Mouse (Mus musculus) MEL (cell line): ENCODE data around the gene Zfp276.

Source experiments
- CTCF ChIP-seq, 3 experiments: IDR thresholded peaks in 2 of 3; conservative IDR thresholded peaks in 1 of 3; 2 replicates each; pipeline ENCODE4 v1.5.1; 2011 to 2012; ENCODE audit warnings: low read length in 3 of 3, low read depth in 2 of 3, mild to moderate bottlenecking in 2 of 3, improper control_type of control experiment in 1 of 3, inconsistent platforms in 1 of 3, mixed read lengths in 1 of 3, moderate library complexity in 1 of 3; ENCODE audit not compliant: control insufficient read depth in 1 of 3, insufficient read depth in 1 of 3, poor library complexity in 1 of 3, severe bottlenecking in 1 of 3
- HCFC1 ChIP-seq: IDR thresholded peaks from 2 replicates; pipeline ENCODE4 v1.6.1; 2012; ENCODE audit warnings: low read depth, mild to moderate bottlenecking, inconsistent platforms, low read length, improper control_type of control experiment, moderate library complexity
- MAX ChIP-seq: IDR thresholded peaks from 2 replicates; pipeline ENCODE4 v1.6.1; 2011; ENCODE audit warnings: low read length, improper control_type of control experiment
- MYC ChIP-seq: IDR thresholded peaks from 2 replicates; pipeline ENCODE4 v1.6.1; 2011; ENCODE audit warnings: low read depth, mild to moderate bottlenecking, low read length, improper control_type of control experiment, moderate library complexity
- POLR2A ChIP-seq, 2 experiments: IDR thresholded peaks; 2 replicates each; pipeline ENCODE4 v1.6.1; 2011 to 2012; ENCODE audit warnings: low read length in 2 of 2, mild to moderate bottlenecking in 2 of 2, control low read depth in 1 of 2, improper control_type of control experiment in 1 of 2, low read depth in 1 of 2, moderate library complexity in 1 of 2; ENCODE audit not compliant: control insufficient read depth in 1 of 2, insufficient read depth in 1 of 2, poor library complexity in 1 of 2
- POLR2AphosphoS2 ChIP-seq: IDR thresholded peaks from 2 replicates; pipeline ENCODE4 v1.6.1; 2011; ENCODE audit warnings: low read length, improper control_type of control experiment
- RAD21 ChIP-seq: IDR thresholded peaks from 2 replicates; pipeline ENCODE4 v1.6.1; 2011; ENCODE audit warnings: mild to moderate bottlenecking, low read depth, low read length, improper control_type of control experiment
- RCOR1 ChIP-seq: IDR thresholded peaks from 2 replicates; pipeline ENCODE4 v1.6.1; 2012; ENCODE audit warnings: low read depth, mild to moderate bottlenecking, inconsistent platforms, low read length, improper control_type of control experiment
- UBTF ChIP-seq: IDR thresholded peaks from 2 replicates; pipeline ENCODE4 v1.6.1; 2012; ENCODE audit warnings: low read depth, mild to moderate bottlenecking, inconsistent platforms, low read length, improper control_type of control experiment, moderate library complexity, borderline replicate concordance; ENCODE audit not compliant: insufficient read depth
- USF1 ChIP-seq: IDR thresholded peaks from 2 replicates; pipeline ENCODE4 v1.6.1; 2014; ENCODE audit warnings: low read depth, mild to moderate bottlenecking, inconsistent platforms, low read length, improper control_type of control experiment, moderate library complexity

GRCm38 (mm10) chr8:123292785-123293184 is 38.8 kb downstream of the Zfp276 start:
- TF ChIP-seq POLR2A (IDR thresholded peaks at IDR 0.05; ENCODE audit: control insufficient read depth in 1 of 2, insufficient read depth in 1 of 2, low read depth in 1 of 2, low read length in 2 of 2, poor library complexity in 1 of 2) (no peak), UBTF (no peak), MAX (no peak), RAD21 (no peak), POLR2AphosphoS2 (no peak), RCOR1 (no peak), HCFC1 (no peak), MYC (no peak), USF1 (no peak), CTCF (IDR thresholded peaks at IDR 0.05 in 2 of 3, conservative IDR thresholded peaks at IDR 0.05 in 1 of 3; ENCODE audit: control insufficient read depth in 1 of 3, insufficient read depth in 1 of 3, low read depth in 2 of 3, low read length in 3 of 3, poor library complexity in 1 of 3, severe bottlenecking in 1 of 3) (no peak)
